Mouse (Mus musculus) liver, adult 2 months (tissue): Measurements from ENCODE around the gene Ugt1a10. TPM values are rescaled to one million over a fixed set of nuclear protein-coding genes. Genes with fewer than 3 reads are reported as not detected.
"Not testable (repeated sequence)": the region's sequence is repeated elsewhere in the genome, so short reads cannot be mapped to it uniquely, and the experiment has no call there.

Source experiments
- DNase-seq: peaks from one replicate; pipeline ENCODE4 v3.0.0-alpha.2; 2011; ENCODE audit warnings: low read depth, low spot score; ENCODE audit errors: extremely low read depth
- H3K27ac ChIP-seq: fragments of 200-500 bp; replicated peaks from 2 replicates; pipeline ENCODE4 v1.5.1; 2012; ENCODE audit warnings: low read depth, mild to moderate bottlenecking, control low read depth, inconsistent platforms, low read length; ENCODE audit not compliant: insufficient read depth
- H3K27me3 ChIP-seq: fragments of 200-500 bp; 2 replicates; pipeline ENCODE4 v1.6.1; 2012; ENCODE audit warnings: mild to moderate bottlenecking, moderate library complexity, low read length, inconsistent platforms; ENCODE audit not compliant: control insufficient read depth, insufficient read depth
- H3K36me3 ChIP-seq: fragments of 200-500 bp; 2 replicates; pipeline ENCODE4 v1.6.1; 2012; ENCODE audit warnings: low read length, inconsistent platforms; ENCODE audit not compliant: control insufficient read depth, insufficient read depth
- H3K4me1 ChIP-seq: fragments of 200-500 bp; 2 replicates; pipeline ENCODE4 v1.6.1; 2011; ENCODE audit warnings: low read length; ENCODE audit not compliant: control insufficient read depth, insufficient read depth
- H3K4me3 ChIP-seq: fragments of 200-500 bp; 2 replicates; pipeline ENCODE4 v1.5.1; 2011; ENCODE audit warnings: low read depth, mild to moderate bottlenecking, control low read depth, low read length, moderate library complexity; ENCODE audit not compliant: insufficient read depth
- H3K79me2 ChIP-seq: fragments of 200-500 bp; 2 replicates; pipeline ENCODE4 v1.6.1; 2012; ENCODE audit warnings: inconsistent platforms, mild to moderate bottlenecking, low read length, moderate library complexity; ENCODE audit not compliant: control insufficient read depth, insufficient read depth
- H3K9ac ChIP-seq: fragments of 200-500 bp; 2 replicates; pipeline ENCODE4 v1.6.1; 2012; ENCODE audit warnings: low read depth, mild to moderate bottlenecking, control low read depth, inconsistent platforms, low read length
- CTCF ChIP-seq: fragments of 200-500 bp; IDR thresholded peaks from 2 replicates; pipeline ENCODE4 v1.5.1; 2011; ENCODE audit warnings: low read depth, low read length, control low read depth
- POLR2A ChIP-seq: fragments of 200-500 bp; IDR thresholded peaks from 2 replicates; pipeline ENCODE4 v1.6.1; 2011; ENCODE audit warnings: low read length, control low read depth; ENCODE audit not compliant: insufficient read depth; ENCODE audit errors: extremely low read depth
- WGBS: fragments of 180-500 bp; shearing (Covaris S2); methylation state at CpG from one replicate; pipeline ENCODE4 v1.1.7; 2018; 5-methylcytosine and 5-hydroxymethylcytosine counted together
- polyA plus RNA-seq: library from polyadenylated mRNA; depleted of rRNA; stranded (reverse); fragments of >200 nt; gene quantifications from 2 replicates; pipeline ENCODE4 v1.2.3, GENCODE M21; 2012
- total RNA-seq: library from RNA; depleted of rRNA; stranded (reverse); fragments of >200 nt; gene quantifications from 2 replicates; pipeline ENCODE4 v1.2.3, GENCODE M21; 2014

Ugt1a10 gene
- total and polyA plus RNA-seq, 2 experiments, result 1.2 to 6.4 TPM

GRCm38 (mm10) chr1:88137264-88137663, 82.1 kb downstream of the Ugt1a10 start:
- peak overlapping the region; percentile 87 for H3K27ac ChIP-seq
- H3K4me1 ChIP-seq, result peaks cover 55% of the 10 kb centered on the region
- no peaks in the 10 kb centered on the region for H3K27me3 ChIP-seq
- DNase-seq, result peak; percentile 74
- WGBS, result 51% methylated on average over 3 of the region's 3 CpGs
- no peak overlapping the region for H3K4me3 ChIP-seq
- TF ChIP-seq CTCF (no peak), POLR2A (no peak)
- H3K79me2 ChIP-seq, result peaks cover 22% of the 10 kb centered on the region; the same call in 1 of the 2 replicates
- no peak overlapping the region for H3K9ac ChIP-seq
- peaks cover 4% of the 10 kb centered on the region; the same call in 1 of the 2 replicates for H3K36me3 ChIP-seq

- peak; percentile 49 for DNase-seq
- peak overlapping the region; percentile 87 for H3K27ac ChIP-seq
- 73% methylated on average over 1 of the region's 1 CpGs for WGBS
- H3K79me2 ChIP-seq, result peaks cover 24% of the 10 kb centered on the region; the same call in 1 of the 2 replicates
- peaks cover 54% of the 10 kb centered on the region for H3K4me1 ChIP-seq
- H3K36me3 ChIP-seq, result peaks cover 4% of the 10 kb centered on the region; the same call in 1 of the 2 replicates
- H3K9ac ChIP-seq, result no peak overlapping the region
- H3K27me3 ChIP-seq, result no peaks in the 10 kb centered on the region
- TF ChIP-seq POLR2A (no peak), CTCF (no peak)
- H3K4me3 ChIP-seq, result no peak overlapping the region
Observed at GRCm38 (mm10) chr1:88138145-88138544, 83.0 kb downstream of the Ugt1a10 start.

- DNase-seq, result peak; percentile 72
- Histone ChIP-seq H3K79me2 (peaks cover 18% of the 10 kb centered on the region; the same call in 1 of the 2 replicates), H3K4me1 (peaks cover 43% of the 10 kb centered on the region), H3K27ac (0 out of 2 replicates have a peak overlapping the region, but pooled peaks have one; percentile 17)
- not testable (repeated sequence) for H3K4me3 ChIP-seq, H3K27me3 ChIP-seq, H3K9ac ChIP-seq, H3K36me3 ChIP-seq
- WGBS, result 8% methylated on average over 1 of the region's 1 CpGs
Observed at GRCm38 (mm10) chr1:88140492-88140891, 85.3 kb downstream of the Ugt1a10 start.

- H3K9ac ChIP-seq, result not testable (repeated sequence)
- peak; percentile 61 for DNase-seq
Observed at GRCm38 (mm10) chr1:88143966-88144675, 88.9 kb downstream of the Ugt1a10 start.

GRCm38 (mm10) chr1:88145278-88145677, 90.1 kb downstream of the Ugt1a10 start:
- DNase-seq, result peak; percentile 61
- peak; percentile 21; the same call in 1 of the 2 replicates for TF ChIP-seq CTCF
- H3K9ac ChIP-seq, H3K27me3 ChIP-seq, H3K4me3 ChIP-seq, H3K36me3 ChIP-seq: not testable (repeated sequence)
- Histone ChIP-seq H3K27ac (peak overlapping the region; percentile 12; the same call in 1 of the 2 replicates), H3K79me2 (peaks cover 23% of the 10 kb centered on the region; the same call in 1 of the 2 replicates), H3K4me1 (peaks cover 18% of the 10 kb centered on the region)
- 35% methylated on average over 2 of the region's 2 CpGs for WGBS

More at GRCm38 (mm10) chr1:88143966-88144675, 88.9 kb downstream of the Ugt1a10 start:
- H3K27me3 ChIP-seq, H3K36me3 ChIP-seq, H3K4me3 ChIP-seq: not testable (repeated sequence)
- H3K4me1 ChIP-seq, result peaks cover 20% of the 10 kb centered on the region
- TF ChIP-seq CTCF, result peak; percentile 70
- H3K79me2 ChIP-seq, result peaks cover 16% of the 10 kb centered on the region; the same call in 1 of the 2 replicates
- 11% methylated on average over 5 of the region's 5 CpGs for WGBS
- H3K27ac ChIP-seq, result peak overlapping the region; percentile 48

- peaks cover 12% of the 10 kb centered on the region for H3K4me1 ChIP-seq
- not testable (repeated sequence) for H3K27me3 ChIP-seq, H3K9ac ChIP-seq, H3K27ac ChIP-seq, DNase-seq, H3K4me3 ChIP-seq
- H3K79me2 ChIP-seq, result peaks cover 39% of the 10 kb centered on the region
- 84% methylated on average over 2 of the region's 2 CpGs for WGBS
- peaks cover 15% of the 10 kb centered on the region for H3K36me3 ChIP-seq
Observed at GRCm38 (mm10) chr1:88150133-88150532, 94.9 kb downstream of the Ugt1a10 start.
